Mouse (Mus musculus): ENCODE data around the gene Tnik. TPM values are rescaled to one million over a fixed set of nuclear protein-coding genes. Genes with fewer than 3 reads are reported as not detected.

Tnik gene
- polyA plus RNA-seq, 1 experiment from 2014 or later = 106 TPM

GRCm38 (mm10) chr3:28398781-28399180 lies 135.8 kb downstream of the Tnik start:
- H3K4me1 ChIP-seq (ENCODE audit: control insufficient read depth, insufficient read depth, low read length) = 0 out of 2 replicates have a peak, but pooled peaks cover 5% of the 10 kb centered on the region
- H3K9me3 ChIP-seq (ENCODE audit: control insufficient read depth, low read length) = no peaks in the 10 kb centered on the region
- no peak overlapping the region for H3K27ac ChIP-seq (ENCODE audit: low read depth, low read length)
- 94% methylated on average over 1 of the region's 1 CpGs for WGBS
- H3K4me2 ChIP-seq (ENCODE audit: low read depth, low read length) = no peak overlapping the region
- no peaks in the 10 kb centered on the region for H3K36me3 ChIP-seq (ENCODE audit: control insufficient read depth, insufficient read depth, low read length)
- no peaks in the 10 kb centered on the region for H3K27me3 ChIP-seq (ENCODE audit: control insufficient read depth, insufficient read depth, low read length)
- no peak overlapping the region for H3K9ac ChIP-seq (replicated peaks; ENCODE audit: low read depth, low read length)
- no peak for ATAC-seq (ENCODE audit: low read depth)
- H3K4me3 ChIP-seq (ENCODE audit: low read depth, low read length) = no peak overlapping the region

DNA sequence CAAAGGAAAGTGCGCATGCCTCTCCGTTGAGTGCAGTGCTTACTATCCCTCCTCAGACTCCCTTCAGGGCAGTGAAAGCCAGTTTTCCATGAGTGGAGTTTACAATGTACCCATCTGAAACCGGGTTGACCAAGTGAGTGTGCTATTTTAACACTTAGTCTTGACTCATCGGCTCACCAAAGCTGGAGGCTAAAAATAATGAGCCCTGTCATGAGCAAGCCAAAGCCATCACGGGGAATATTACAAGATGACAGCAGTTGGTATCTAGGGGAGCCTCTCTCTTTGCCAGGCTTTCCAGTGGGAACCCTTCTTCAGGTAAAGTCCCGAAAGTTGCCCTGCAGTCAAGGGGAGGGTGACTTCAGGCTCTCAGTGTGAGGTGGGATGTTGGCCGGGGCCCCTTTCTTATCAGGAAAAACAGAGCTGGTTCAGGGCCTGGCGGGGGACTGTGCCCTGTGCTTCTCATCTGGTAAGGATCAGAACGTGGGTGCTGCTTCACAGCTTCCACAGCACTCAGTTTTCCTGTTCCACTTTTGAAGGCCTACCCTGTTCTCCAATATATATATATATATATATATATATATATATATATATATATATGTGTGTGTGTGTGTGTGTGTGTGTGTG lies 136.7 kb downstream of the Tnik start:
- ATAC-seq (ENCODE audit: low read depth) = no peak
- no peak overlapping the region for H3K4me3 ChIP-seq (ENCODE audit: low read depth, low read length)
- H3K4me2 ChIP-seq (ENCODE audit: low read depth, low read length) = no peak overlapping the region
- H3K9ac ChIP-seq (replicated peaks; ENCODE audit: low read depth, low read length) = no peak overlapping the region
- 0 out of 2 replicates have a peak, but pooled peaks cover 5% of the 10 kb centered on the region for H3K4me1 ChIP-seq (ENCODE audit: control insufficient read depth, insufficient read depth, low read length)
- no peaks in the 10 kb centered on the region for H3K9me3 ChIP-seq (ENCODE audit: control insufficient read depth, low read length)
- 88% methylated on average over 9 of the region's 9 CpGs for WGBS
- H3K27ac ChIP-seq (ENCODE audit: low read depth, low read length) = no peak overlapping the region
- H3K27me3 ChIP-seq (ENCODE audit: control insufficient read depth, insufficient read depth, low read length) = no peaks in the 10 kb centered on the region
- H3K36me3 ChIP-seq (ENCODE audit: control insufficient read depth, insufficient read depth, low read length) = no peaks in the 10 kb centered on the region

DNA sequence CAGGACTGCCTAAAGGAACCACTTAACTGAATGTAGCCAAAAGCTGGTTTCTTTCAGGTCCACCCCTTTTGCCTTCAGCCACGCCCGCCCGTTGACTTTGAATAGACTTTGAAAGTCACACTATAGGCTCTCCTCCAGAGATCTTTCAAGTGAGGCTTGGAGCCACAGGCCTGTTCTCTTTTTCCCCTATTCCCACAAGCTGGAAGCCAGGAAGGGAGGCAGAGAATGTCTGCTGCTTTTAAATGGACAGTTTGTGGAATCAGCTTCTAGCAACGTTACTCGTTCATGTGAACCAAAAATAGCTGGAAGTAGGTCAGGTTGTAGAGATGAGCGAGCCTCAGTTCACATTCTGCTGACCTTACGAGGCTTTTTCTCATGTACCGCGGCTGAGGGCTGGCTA lies 138.3 kb downstream of the Tnik start:
- Histone ChIP-seq H3K4me2 (ENCODE audit: low read depth, low read length) (no peak overlapping the region), H3K4me3 (ENCODE audit: low read depth, low read length) (no peak overlapping the region), H3K4me1 (ENCODE audit: control insufficient read depth, insufficient read depth, low read length) (0 out of 2 replicates have a peak, but pooled peaks cover 5% of the 10 kb centered on the region), H3K27me3 (ENCODE audit: control insufficient read depth, insufficient read depth, low read length) (no peaks in the 10 kb centered on the region), H3K9ac (replicated peaks; ENCODE audit: low read depth, low read length) (no peak overlapping the region), H3K27ac (ENCODE audit: low read depth, low read length) (no peak overlapping the region), H3K9me3 (ENCODE audit: control insufficient read depth, low read length) (no peaks in the 10 kb centered on the region), H3K36me3 (ENCODE audit: control insufficient read depth, insufficient read depth, low read length) (no peaks in the 10 kb centered on the region)
- ATAC-seq (ENCODE audit: low read depth) = no peak
- 74% methylated on average over 9 of the region's 9 CpGs for WGBS

GRCm38 (mm10) chr3:28402221-28402620 lies 139.2 kb downstream of the Tnik start:
- Histone ChIP-seq H3K4me3 (ENCODE audit: low read depth, low read length) (no peak overlapping the region), H3K27ac (ENCODE audit: low read depth, low read length) (no peak overlapping the region), H3K9me3 (ENCODE audit: control insufficient read depth, low read length) (no peaks in the 10 kb centered on the region), H3K9ac (replicated peaks; ENCODE audit: low read depth, low read length) (no peak overlapping the region), H3K27me3 (ENCODE audit: control insufficient read depth, insufficient read depth, low read length) (no peaks in the 10 kb centered on the region), H3K4me1 (ENCODE audit: control insufficient read depth, insufficient read depth, low read length) (0 out of 2 replicates have a peak, but pooled peaks cover 5% of the 10 kb centered on the region), H3K4me2 (ENCODE audit: low read depth, low read length) (no peak overlapping the region), H3K36me3 (ENCODE audit: control insufficient read depth, insufficient read depth, low read length) (no peaks in the 10 kb centered on the region)
- 49% methylated on average over 6 of the region's 6 CpGs for WGBS
- ATAC-seq (ENCODE audit: low read depth) = peak; percentile 26; the same call in 1 of the 2 replicates

GRCm38 (mm10) chr3:28405391-28405790 lies 142.4 kb downstream of the Tnik start:
- 0 out of 2 replicates have a peak, but pooled peaks cover 11% of the 10 kb centered on the region for H3K4me1 ChIP-seq (ENCODE audit: control insufficient read depth, insufficient read depth, low read length)
- H3K36me3 ChIP-seq (ENCODE audit: control insufficient read depth, insufficient read depth, low read length) = no peaks in the 10 kb centered on the region
- 82% methylated on average over 2 of the region's 2 CpGs for WGBS
- no peak overlapping the region for H3K27ac ChIP-seq (ENCODE audit: low read depth, low read length)
- no peak for ATAC-seq (ENCODE audit: low read depth)
- no peaks in the 10 kb centered on the region for H3K9me3 ChIP-seq (ENCODE audit: control insufficient read depth, low read length)
- no peak overlapping the region for H3K9ac ChIP-seq (replicated peaks; ENCODE audit: low read depth, low read length)
- H3K4me3 ChIP-seq (ENCODE audit: low read depth, low read length) = no peak overlapping the region
- no peak overlapping the region for H3K4me2 ChIP-seq (ENCODE audit: low read depth, low read length)
- H3K27me3 ChIP-seq (ENCODE audit: control insufficient read depth, insufficient read depth, low read length) = no peaks in the 10 kb centered on the region

GRCm38 (mm10) chr3:28408859-28409459 lies 145.9 kb downstream of the Tnik start:
- WGBS = 55% methylated on average over 12 of the region's 12 CpGs

DNA sequence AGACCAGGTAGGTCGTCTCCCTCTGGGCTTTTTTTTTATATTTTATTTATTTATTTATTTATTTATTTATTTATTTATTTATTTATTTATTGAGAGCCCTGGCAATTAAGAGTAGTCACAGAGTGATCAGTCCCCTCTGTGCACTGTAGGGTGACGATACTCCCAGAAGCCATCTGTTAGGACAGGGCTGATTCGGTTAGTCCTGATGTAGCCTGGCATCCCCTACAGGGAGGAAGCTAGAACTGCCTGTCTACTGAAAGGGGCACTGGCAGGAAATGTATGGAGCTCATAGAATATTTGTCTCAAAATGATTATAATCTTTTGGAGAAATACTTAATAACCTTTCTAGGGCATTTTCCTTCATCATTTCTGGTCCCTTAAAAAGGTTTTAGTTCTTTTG lies 147.3 kb downstream of the Tnik start:
- H3K27ac ChIP-seq (ENCODE audit: low read depth, low read length) = no peak overlapping the region
- WGBS = 63% methylated on average over 3 of the region's 3 CpGs
- no peaks in the 10 kb centered on the region for H3K36me3 ChIP-seq (ENCODE audit: control insufficient read depth, insufficient read depth, low read length)
- 0 out of 2 replicates have a peak, but pooled peaks cover 7% of the 10 kb centered on the region for H3K4me1 ChIP-seq (ENCODE audit: control insufficient read depth, insufficient read depth, low read length)
- H3K27me3 ChIP-seq (ENCODE audit: control insufficient read depth, insufficient read depth, low read length) = no peaks in the 10 kb centered on the region
- H3K4me2 ChIP-seq (ENCODE audit: low read depth, low read length) = no peak overlapping the region
- peak; percentile 67; the same call in 1 of the 2 replicates for ATAC-seq (ENCODE audit: low read depth)
- H3K4me3 ChIP-seq (ENCODE audit: low read depth, low read length) = no peak overlapping the region
- no peaks in the 10 kb centered on the region for H3K9me3 ChIP-seq (ENCODE audit: control insufficient read depth, low read length)
- H3K9ac ChIP-seq (replicated peaks; ENCODE audit: low read depth, low read length) = no peak overlapping the region

More at GRCm38 (mm10) chr3:28408859-28409459, 145.9 kb downstream of the Tnik start:
- Histone ChIP-seq H3K4me1 (ENCODE audit: control insufficient read depth, insufficient read depth, low read length) (0 out of 2 replicates have a peak, but pooled peaks cover 7% of the 10 kb centered on the region), H3K27ac (ENCODE audit: low read depth, low read length) (no peak overlapping the region), H3K9me3 (ENCODE audit: control insufficient read depth, low read length) (no peaks in the 10 kb centered on the region), H3K4me3 (ENCODE audit: low read depth, low read length) (no peak overlapping the region), H3K27me3 (ENCODE audit: control insufficient read depth, insufficient read depth, low read length) (no peaks in the 10 kb centered on the region), H3K36me3 (ENCODE audit: control insufficient read depth, insufficient read depth, low read length) (no peaks in the 10 kb centered on the region), H3K9ac (replicated peaks; ENCODE audit: low read depth, low read length) (no peak overlapping the region), H3K4me2 (ENCODE audit: low read depth, low read length) (no peak overlapping the region)
- peak; percentile 74; the same call in 1 of the 2 replicates for ATAC-seq (ENCODE audit: low read depth)

DNA sequence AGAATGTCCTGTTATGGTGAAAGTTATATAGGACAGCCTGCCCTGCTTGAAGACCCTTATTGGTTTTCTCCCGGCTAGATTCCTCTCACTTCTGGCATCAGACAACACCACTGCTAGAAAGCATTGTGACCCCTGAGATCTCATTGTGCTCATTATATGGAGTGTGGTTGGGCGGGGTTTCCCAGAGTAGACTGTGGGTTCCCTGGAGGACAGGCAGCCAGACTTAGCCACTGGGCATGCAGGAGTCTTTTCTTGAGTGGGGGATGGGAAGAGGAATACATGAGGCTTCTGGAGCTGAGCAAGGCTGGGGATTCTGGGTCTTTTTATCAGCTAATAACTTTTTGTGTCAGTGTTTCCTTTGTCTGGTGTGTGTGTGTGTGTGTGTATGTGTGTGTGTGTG lies 153.0 kb downstream of the Tnik start:
- H3K9me3 ChIP-seq (ENCODE audit: control insufficient read depth, low read length) = no peaks in the 10 kb centered on the region
- no peak overlapping the region for H3K4me3 ChIP-seq (ENCODE audit: low read depth, low read length)
- H3K9ac ChIP-seq (replicated peaks; ENCODE audit: low read depth, low read length) = no peak overlapping the region
- no peaks in the 10 kb centered on the region for H3K27me3 ChIP-seq (ENCODE audit: control insufficient read depth, insufficient read depth, low read length)
- no peak overlapping the region for H3K27ac ChIP-seq (ENCODE audit: low read depth, low read length)
- 11% methylated on average over 2 of the region's 2 CpGs for WGBS
- peaks cover 10% of the 10 kb centered on the region for H3K4me1 ChIP-seq (ENCODE audit: control insufficient read depth, insufficient read depth, low read length)
- no peak overlapping the region for H3K4me2 ChIP-seq (ENCODE audit: low read depth, low read length)
- H3K36me3 ChIP-seq (ENCODE audit: control insufficient read depth, insufficient read depth, low read length) = no peaks in the 10 kb centered on the region
- ATAC-seq (ENCODE audit: low read depth) = 0 out of 2 replicates have a peak, but pooled peaks have one; percentile 74

GRCm38 (mm10) chr3:28417091-28417715 lies 154.2 kb downstream of the Tnik start:
- WGBS = 89% methylated on average over 5 of the region's 5 CpGs
- H3K4me2 ChIP-seq (ENCODE audit: low read depth, low read length) = no peak overlapping the region
- H3K27ac ChIP-seq (ENCODE audit: low read depth, low read length) = no peak overlapping the region
- no peaks in the 10 kb centered on the region for H3K36me3 ChIP-seq (ENCODE audit: control insufficient read depth, insufficient read depth, low read length)
- no peak overlapping the region for H3K9ac ChIP-seq (replicated peaks; ENCODE audit: low read depth, low read length)
- no peak; the same call in 1 of the 2 replicates for ATAC-seq (ENCODE audit: low read depth)
- no peaks in the 10 kb centered on the region for H3K27me3 ChIP-seq (ENCODE audit: control insufficient read depth, insufficient read depth, low read length)
- H3K4me3 ChIP-seq (ENCODE audit: low read depth, low read length) = no peak overlapping the region
- no peaks in the 10 kb centered on the region for H3K9me3 ChIP-seq (ENCODE audit: control insufficient read depth, low read length)
- peaks cover 10% of the 10 kb centered on the region for H3K4me1 ChIP-seq (ENCODE audit: control insufficient read depth, insufficient read depth, low read length)
